Mouse (Mus musculus) thymus, adult 2 months (tissue): ENCODE results near the gene Sympk.
A peak's percentile ranks its signal among the peaks of the same experiment; 100 is the strongest.

Source experiments
- CTCF ChIP-seq: fragments of 200-500 bp; IDR thresholded peaks from 2 replicates; pipeline ENCODE4 v1.5.1; 2012; ENCODE audit warnings: mild to moderate bottlenecking, control low read depth, low read length, moderate library complexity, borderline replicate concordance; ENCODE audit not compliant: control insufficient read depth, poor library complexity, insufficient read depth; ENCODE audit errors: extremely low read depth
- POLR2A ChIP-seq: fragments of 200-500 bp; IDR thresholded peaks from 2 replicates; pipeline ENCODE4 v1.6.1; 2012; ENCODE audit warnings: mild to moderate bottlenecking, low read length, control low read depth, moderate library complexity; ENCODE audit not compliant: control insufficient read depth, poor library complexity, insufficient read depth; ENCODE audit errors: extremely low read depth

DNA sequence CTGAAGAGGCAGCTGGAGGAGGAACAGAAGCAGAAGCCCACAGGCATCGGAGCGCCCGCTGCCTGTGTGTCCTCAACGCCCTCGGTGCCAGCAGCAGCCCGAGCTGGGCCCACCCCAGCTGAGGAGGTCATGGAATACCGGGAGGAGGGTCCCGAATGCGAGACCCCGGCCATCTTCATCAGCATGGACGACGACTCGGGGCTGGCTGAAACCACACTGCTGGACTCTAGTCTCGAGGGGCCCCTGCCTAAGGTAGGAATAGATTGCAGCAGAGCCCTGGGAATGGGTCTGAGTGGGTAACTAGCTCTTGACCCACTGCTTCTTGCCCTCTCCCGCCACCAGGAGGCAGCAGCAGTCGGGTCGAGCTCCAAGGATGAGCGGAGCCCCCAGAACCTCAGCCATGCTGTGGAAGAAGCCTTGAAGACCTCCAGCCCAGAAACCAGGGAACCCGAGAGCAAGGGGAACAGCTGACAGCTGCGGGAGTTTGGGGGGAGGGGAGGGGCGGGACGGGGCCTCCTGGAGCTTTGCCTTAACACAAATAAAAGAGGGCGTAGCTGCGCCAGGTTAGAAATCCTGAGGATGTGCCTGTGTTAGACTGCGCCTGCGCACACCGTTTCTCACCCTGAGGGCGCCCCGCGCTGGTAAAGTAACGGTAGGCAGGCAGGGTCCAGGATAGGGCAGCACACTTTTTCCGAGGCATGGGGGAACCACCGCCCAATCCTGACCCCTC lies 30.0 kb downstream of the Sympk start, which contains the start of gene Rsph6a:
- no peak for TF ChIP-seq POLR2A
- 0 out of 2 replicates have a peak, but pooled peaks have one; percentile 47 for TF ChIP-seq CTCF
